Mouse (Mus musculus): ENCODE measurements around the gene Sugct. TPM values are rescaled to one million over a fixed set of nuclear protein-coding genes. Genes with fewer than 3 reads are reported as not detected.

The Sugct gene
- polyA plus RNA-seq, 1 experiment from 2014 or later: 5.7 TPM

- ATAC-seq (ENCODE audit: borderline replicate concordance, extremely low read depth, low FRiP score, low TSS enrichment): no peak
- WGBS: 85% methylated on average over 2 of the region's 2 CpGs
Measured at GRCm38 (mm10) chr13:16996464-16996863, 698.9 kb downstream of the Sugct start.

GRCm38 (mm10) chr13:16995321-16995720 lies 700.0 kb downstream of the Sugct start:
- Histone ChIP-seq H3K9me3 (no peaks in the 10 kb centered on the region), H3K27ac (no peak overlapping the region), H3K27me3 (no peaks in the 10 kb centered on the region), H3K9ac (no peak overlapping the region), H3K4me2 (no peak overlapping the region), H3K4me1 (no peaks in the 10 kb centered on the region), H3K36me3 (no peaks in the 10 kb centered on the region), H3K4me3 (no peak overlapping the region)
- ATAC-seq (ENCODE audit: borderline replicate concordance, extremely low read depth, low FRiP score, low TSS enrichment): no peak
- 72% methylated on average over 3 of the region's 3 CpGs for WGBS

More at GRCm38 (mm10) chr13:16996464-16996863, 698.9 kb downstream of the Sugct start:
- no peaks in the 10 kb centered on the region for H3K4me1 ChIP-seq
- H3K27me3 ChIP-seq: no peaks in the 10 kb centered on the region
- H3K9me3 ChIP-seq: no peaks in the 10 kb centered on the region
- no peaks in the 10 kb centered on the region for H3K36me3 ChIP-seq
- H3K27ac ChIP-seq: no peak overlapping the region
- no peak overlapping the region for H3K4me2 ChIP-seq
- no peak overlapping the region for H3K9ac ChIP-seq
- no peak overlapping the region for H3K4me3 ChIP-seq

GRCm38 (mm10) chr13:16977743-16978142 lies 717.6 kb downstream of the Sugct start:
- WGBS: 75% methylated on average over 6 of the region's 6 CpGs
- H3K4me1 ChIP-seq: no peaks in the 10 kb centered on the region
- no peaks in the 10 kb centered on the region for H3K27me3 ChIP-seq
- no peak overlapping the region for H3K27ac ChIP-seq
- H3K9ac ChIP-seq: no peak overlapping the region
- no peaks in the 10 kb centered on the region for H3K9me3 ChIP-seq
- no peak overlapping the region for H3K4me3 ChIP-seq
- H3K4me2 ChIP-seq: no peak overlapping the region
- ATAC-seq (ENCODE audit: borderline replicate concordance, extremely low read depth, low FRiP score, low TSS enrichment): no peak
- H3K36me3 ChIP-seq: no peaks in the 10 kb centered on the region

- H3K4me2 ChIP-seq: no peak overlapping the region
- H3K36me3 ChIP-seq: no peaks in the 10 kb centered on the region
- 80% methylated on average over 2 of the region's 2 CpGs for WGBS
- ATAC-seq (ENCODE audit: borderline replicate concordance, extremely low read depth, low FRiP score, low TSS enrichment): no peak
- no peak overlapping the region for H3K27ac ChIP-seq
- no peak overlapping the region for H3K4me3 ChIP-seq
- no peaks in the 10 kb centered on the region for H3K4me1 ChIP-seq
- no peaks in the 10 kb centered on the region for H3K9me3 ChIP-seq
- no peak overlapping the region for H3K9ac ChIP-seq
- H3K27me3 ChIP-seq: no peaks in the 10 kb centered on the region
Measured at GRCm38 (mm10) chr13:16971277-16971676, 724.1 kb downstream of the Sugct start.

GRCm38 (mm10) chr13:16968995-16969394 lies 726.4 kb downstream of the Sugct start:
- H3K27me3 ChIP-seq: no peaks in the 10 kb centered on the region
- H3K9ac ChIP-seq: no peak overlapping the region
- no peak overlapping the region for H3K27ac ChIP-seq
- no peak overlapping the region for H3K4me3 ChIP-seq
- no peak overlapping the region for H3K4me2 ChIP-seq
- H3K4me1 ChIP-seq: no peaks in the 10 kb centered on the region
- H3K9me3 ChIP-seq: no peaks in the 10 kb centered on the region
- ATAC-seq (ENCODE audit: borderline replicate concordance, extremely low read depth, low FRiP score, low TSS enrichment): no peak
- no peaks in the 10 kb centered on the region for H3K36me3 ChIP-seq
- WGBS: 73% methylated on average over 5 of the region's 5 CpGs

- H3K4me2 ChIP-seq: no peak overlapping the region
- H3K36me3 ChIP-seq: no peaks in the 10 kb centered on the region
- no peaks in the 10 kb centered on the region for H3K9me3 ChIP-seq
- H3K27me3 ChIP-seq: no peaks in the 10 kb centered on the region
- 61% methylated on average over 4 of the region's 4 CpGs for WGBS
- no peak for ATAC-seq (ENCODE audit: borderline replicate concordance, extremely low read depth, low FRiP score, low TSS enrichment)
- no peak overlapping the region for H3K9ac ChIP-seq
- no peak overlapping the region for H3K27ac ChIP-seq
- H3K4me3 ChIP-seq: no peak overlapping the region
- H3K4me1 ChIP-seq: no peaks in the 10 kb centered on the region
Measured at GRCm38 (mm10) chr13:16964823-16965475, 730.4 kb downstream of the Sugct start.

GRCm38 (mm10) chr13:16952045-16952444 lies 743.3 kb downstream of the Sugct start:
- Histone ChIP-seq H3K4me3 (no peak overlapping the region), H3K4me1 (no peaks in the 10 kb centered on the region), H3K36me3 (no peaks in the 10 kb centered on the region), H3K27me3 (no peaks in the 10 kb centered on the region), H3K27ac (no peak overlapping the region), H3K9me3 (no peaks in the 10 kb centered on the region), H3K4me2 (no peak overlapping the region), H3K9ac (no peak overlapping the region)
- ATAC-seq (ENCODE audit: borderline replicate concordance, extremely low read depth, low FRiP score, low TSS enrichment): no peak
- 57% methylated on average over 4 of the region's 4 CpGs for WGBS

- Histone ChIP-seq H3K4me2 (no peak overlapping the region), H3K4me3 (no peak overlapping the region), H3K9ac (no peak overlapping the region), H3K27ac (peak overlapping the region; percentile 77), H3K36me3 (no peaks in the 10 kb centered on the region), H3K27me3 (no peaks in the 10 kb centered on the region), H3K4me1 (peaks cover 8% of the 10 kb centered on the region; the same call in 1 of the 2 replicates), H3K9me3 (no peaks in the 10 kb centered on the region)
- ATAC-seq (ENCODE audit: borderline replicate concordance, extremely low read depth, low FRiP score, low TSS enrichment): peak; percentile 13; the same call in 1 of the 2 replicates
- WGBS: 60% methylated on average over 5 of the region's 5 CpGs
Measured at GRCm38 (mm10) chr13:16939466-16939811, 755.9 kb downstream of the Sugct start.

GRCm38 (mm10) chr13:16938552-16939465 lies 756.5 kb downstream of the Sugct start:
- Histone ChIP-seq H3K4me1 (peaks cover 8% of the 10 kb centered on the region; the same call in 1 of the 2 replicates), H3K27me3 (no peaks in the 10 kb centered on the region), H3K36me3 (no peaks in the 10 kb centered on the region), H3K4me3 (no peak overlapping the region), H3K27ac (peak overlapping the region; percentile 77), H3K4me2 (no peak overlapping the region), H3K9ac (no peak overlapping the region), H3K9me3 (no peaks in the 10 kb centered on the region)
- WGBS: 37% methylated on average over 12 of the region's 12 CpGs
- peak; percentile 84 for ATAC-seq (ENCODE audit: borderline replicate concordance, extremely low read depth, low FRiP score, low TSS enrichment)

GRCm38 (mm10) chr13:16937422-16938202 lies 757.7 kb downstream of the Sugct start:
- H3K27me3 ChIP-seq: no peaks in the 10 kb centered on the region
- H3K9me3 ChIP-seq: no peaks in the 10 kb centered on the region
- ATAC-seq (ENCODE audit: borderline replicate concordance, extremely low read depth, low FRiP score, low TSS enrichment): peak; percentile 73; the same call in 1 of the 2 replicates
- peaks cover 8% of the 10 kb centered on the region; the same call in 1 of the 2 replicates for H3K4me1 ChIP-seq
- WGBS: 45% methylated on average over 11 of the region's 11 CpGs
- H3K36me3 ChIP-seq: no peaks in the 10 kb centered on the region
- H3K9ac ChIP-seq: no peak overlapping the region
- peak overlapping the region; percentile 73 for H3K27ac ChIP-seq
- no peak overlapping the region for H3K4me3 ChIP-seq
- H3K4me2 ChIP-seq: peak overlapping the region; percentile 2; the same call in 1 of the 2 replicates

- Histone ChIP-seq H3K27me3 (no peaks in the 10 kb centered on the region), H3K27ac (no peak overlapping the region), H3K4me1 (peaks cover 8% of the 10 kb centered on the region; the same call in 1 of the 2 replicates), H3K4me3 (no peak overlapping the region), H3K9me3 (no peaks in the 10 kb centered on the region), H3K36me3 (no peaks in the 10 kb centered on the region), H3K4me2 (no peak overlapping the region), H3K9ac (no peak overlapping the region)
- ATAC-seq (ENCODE audit: borderline replicate concordance, extremely low read depth, low FRiP score, low TSS enrichment): no peak
- 89% methylated on average over 1 of the region's 1 CpGs for WGBS
Measured at GRCm38 (mm10) chr13:16935029-16935428, 760.3 kb downstream of the Sugct start.

Measured in lung, embryonic 15.5 days (tissue).